Mouse (Mus musculus): ENCODE measurements around the gene Sept11. TPM values are rescaled to one million over a fixed set of nuclear protein-coding genes. Genes with fewer than 3 reads are reported as not detected.

The Sept11 gene
- polyA plus RNA-seq, 1 experiment from 2014 or later, result 175 TPM

Other genes starting within 250 kb of the Sept11 start
- 0.06 TPM in 1 of 2 replicates, not detected in the other for gene Sowahb, start 48.4 kb upstream of the Sept11 start, polyA plus RNA-seq (2015; fragmentation: Nextera tagmentation; extraction: Ambion mirVana)
- 187 and 218 TPM in 2 replicates for gene Ccni, start 113.1 kb downstream of the Sept11 start, polyA plus RNA-seq (2015; fragmentation: Nextera tagmentation; extraction: Ambion mirVana)
- gene 2010109A12Rik, start 113.1 kb downstream of the Sept11 start, polyA plus RNA-seq (2015; fragmentation: Nextera tagmentation; extraction: Ambion mirVana), result 1.5 and 2.0 TPM in 2 replicates
- gene Ccng2, start 173.8 kb downstream of the Sept11 start, polyA plus RNA-seq (2015; fragmentation: Nextera tagmentation; extraction: Ambion mirVana), result 149 and 198 TPM in 2 replicates

Measured in forebrain, embryonic 16.5 days (tissue).